Mouse (Mus musculus): ENCODE measurements around the gene Eif4a1.

Gene Eif4a1

GRCm38 (mm10) chr11:69698574-69698973, 26.4 kb upstream of the Eif4a1 start:
- peak; percentile 28 for DNase-seq

- peak; percentile 23 for DNase-seq
Observed at GRCm38 (mm10) chr11:69697396-69697795, 25.2 kb upstream of the Eif4a1 start.

GRCm38 (mm10) chr11:69695361-69696181, 23.3 kb upstream of the Eif4a1 start, which contains the start of the genes Tnfsf12 and Tnfsfm13:
Tnfsf12 (minus strand) TSS chr11:69695849.
Tnfsfm13 (minus strand) TSS chr11:69696098.
- DNase-seq = peak; percentile 74

GRCm38 (mm10) chr11:69695046-69695360, 22.8 kb upstream of the Eif4a1 start:
- DNase-seq = no peak

- no peak for DNase-seq
Observed at GRCm38 (mm10) chr11:69693421-69693965, 21.3 kb upstream of the Eif4a1 start.

GRCm38 (mm10) chr11:69692863-69693262, 20.6 kb upstream of the Eif4a1 start:
- DNase-seq = no peak

GRCm38 (mm10) chr11:69692196-69692811, 20.1 kb upstream of the Eif4a1 start:
- DNase-seq = no peak

- no peak for DNase-seq
Observed at GRCm38 (mm10) chr11:69689891-69690290, 17.7 kb upstream of the Eif4a1 start.

GRCm38 (mm10) chr11:69687061-69687460, 14.8 kb upstream of the Eif4a1 start:
- DNase-seq = no peak

- peak; percentile 83 for DNase-seq
Observed at GRCm38 (mm10) chr11:69686377-69686776, 14.2 kb upstream of the Eif4a1 start.

- peak; percentile 94 for DNase-seq
Observed at GRCm38 (mm10) chr11:69685526-69686148, 13.4 kb upstream of the Eif4a1 start, which contains the start of gene Tnfsf13. Tnfsf13 (minus strand) TSS chr11:69685784.

GRCm38 (mm10) chr11:69684936-69685335, 12.7 kb upstream of the Eif4a1 start:
- no peak for DNase-seq

GRCm38 (mm10) chr11:69684128-69684745, 12.0 kb upstream of the Eif4a1 start:
- no peak for DNase-seq

- no peak for DNase-seq
Observed at GRCm38 (mm10) chr11:69683576-69683975, 11.4 kb upstream of the Eif4a1 start.

GRCm38 (mm10) chr11:69682840-69683533, 10.8 kb upstream of the Eif4a1 start:
- peak; percentile 91 for DNase-seq

- no peak for DNase-seq
Observed at GRCm38 (mm10) chr11:69682209-69682839, 10.1 kb upstream of the Eif4a1 start.

GRCm38 (mm10) chr11:69681314-69682208, 9.3 kb upstream of the Eif4a1 start, which contains the start of gene Senp3:
Senp3 (minus strand) TSS chr11:69682084.
- peak; percentile 94 for DNase-seq

- DNase-seq = no peak
Observed at GRCm38 (mm10) chr11:69680136-69680855, 8.1 kb upstream of the Eif4a1 start.

- no peak for DNase-seq
Observed at GRCm38 (mm10) chr11:69679144-69679543, 6.9 kb upstream of the Eif4a1 start.

GRCm38 (mm10) chr11:69671726-69672124, 498 bp downstream of the Eif4a1 start:
- DNase-seq = no peak
